Mouse (Mus musculus) lung, embryonic 14.5 days (tissue): ENCODE measurements around the gene Zfp536. TPM values are rescaled to one million over a fixed set of nuclear protein-coding genes. Genes with fewer than 3 reads are reported as not detected.

Experiments used
- ATAC-seq: fragments of 200-750 bp; cut with Nextera tagmentation; 2 replicates; pipeline ENCODE4 v1.8.0; 2017; ENCODE audit warnings: mild to moderate bottlenecking, moderate TSS enrichment, moderate library complexity; ENCODE audit not compliant: insufficient read depth
- DNase-seq: peaks from one replicate; pipeline ENCODE4 v3.0.0-alpha.2; 2015
- H3K27ac ChIP-seq: fragments of 300-500 bp; sonication (generic); 2 replicates; pipeline ENCODE4 v1.5.1; 2014; ENCODE audit warnings: low read depth, mild to moderate bottlenecking, moderate library complexity
- H3K27me3 ChIP-seq: fragments of 300-500 bp; sonication (generic); 2 replicates; pipeline ENCODE4 v1.6.1; 2014; ENCODE audit warnings: low read length, control low read depth; ENCODE audit not compliant: insufficient read depth
- H3K36me3 ChIP-seq: fragments of 300-500 bp; sonication (generic); 2 replicates; pipeline ENCODE4 v1.6.1; 2014; ENCODE audit warnings: control low read depth; ENCODE audit not compliant: insufficient read depth
- H3K4me1 ChIP-seq: fragments of 300-500 bp; sonication (generic); 2 replicates; pipeline ENCODE4 v1.6.1; 2014; ENCODE audit warnings: antibody characterized with exemption, control low read depth; ENCODE audit not compliant: insufficient read depth
- H3K4me2 ChIP-seq: fragments of 300-500 bp; sonication (generic); 2 replicates; pipeline ENCODE4 v1.6.1; 2014; ENCODE audit warnings: mild to moderate bottlenecking
- H3K4me3 ChIP-seq: fragments of 300-500 bp; sonication (generic); 2 replicates; pipeline ENCODE4 v1.5.1; 2014; ENCODE audit warnings: low read depth, low read length
- H3K9ac ChIP-seq: fragments of 300-500 bp; sonication (generic); 2 replicates; pipeline ENCODE4 v1.6.1; 2014
- H3K9me3 ChIP-seq: fragments of 300-500 bp; sonication (generic); 2 replicates; pipeline ENCODE4 v1.6.1; 2016; ENCODE audit warnings: low read depth, low read length, control low read depth
- CTCF ChIP-seq: IDR thresholded peaks from 2 replicates; pipeline ENCODE4 v1.5.1; 2016; ENCODE audit warnings: antibody characterized with exemption, low read depth
- WGBS: fragments of 180-500 bp; shearing (Covaris S2); extraction: QIAGEN DNeasy Blood & Tissue Kit; methylation state at CpG from one replicate; pipeline ENCODE4 v1.1.7; 2014; 5-methylcytosine and 5-hydroxymethylcytosine counted together
- polyA plus RNA-seq: library from polyadenylated mRNA; unstranded; fragments of >200 nt; fragmentation: Nextera tagmentation; extraction: Ambion mirVana; gene quantifications from 2 replicates; pipeline ENCODE4 v1.2.1, GENCODE M21; 2014

The Zfp536 gene
- polyA plus RNA-seq, 1 experiment from 2014 or later = 13.7 TPM

DNA sequence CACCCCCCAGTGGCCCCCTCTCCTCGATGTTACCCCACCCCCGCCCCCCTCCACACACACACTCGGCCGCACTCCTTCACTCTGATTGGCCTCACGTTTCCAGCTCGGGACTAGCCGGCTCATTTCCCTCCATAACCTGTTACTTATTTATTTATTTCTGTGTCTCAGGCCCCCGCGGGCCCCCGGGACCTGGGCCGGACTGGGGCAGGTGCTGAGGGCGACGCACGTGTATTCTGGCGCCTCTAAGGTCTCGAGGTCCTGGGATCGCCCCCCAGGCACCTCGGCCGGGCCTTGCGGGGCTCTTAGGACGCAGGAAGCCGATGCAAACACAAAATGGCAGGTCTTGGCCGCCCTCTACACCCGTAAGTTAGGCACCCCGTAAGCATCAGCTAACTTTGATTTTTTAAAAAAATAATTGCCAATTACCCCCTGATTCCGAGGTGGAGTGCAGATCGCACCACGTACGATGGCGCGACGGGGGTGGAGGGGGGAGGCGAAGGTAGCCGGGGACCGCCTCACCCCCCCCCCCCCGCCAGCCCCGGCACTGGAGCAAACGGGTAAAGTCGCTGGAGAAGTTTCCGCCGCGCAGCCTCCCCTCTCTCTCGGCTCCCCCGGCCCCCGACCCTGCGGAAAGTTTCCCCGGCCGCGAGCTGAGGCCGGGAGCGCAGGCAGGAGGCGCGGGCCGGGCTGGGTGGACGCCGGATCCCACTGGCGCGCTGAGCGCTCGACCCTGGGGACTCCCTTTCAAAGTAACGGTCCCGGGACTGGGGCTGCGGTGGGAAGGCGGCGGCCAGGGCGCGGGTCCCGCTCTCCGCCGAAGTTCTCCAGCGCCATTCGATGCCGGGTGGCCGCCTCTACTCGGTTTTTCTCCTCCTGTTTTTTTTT is 1.7 kb downstream of the Zfp536 start:
- no peaks in the 10 kb centered on the region; the same call in 1 of the 2 replicates for H3K4me1 ChIP-seq
- H3K27me3 ChIP-seq = peaks cover 79% of the 10 kb centered on the region

GRCm38 (mm10) chr7:37770400-37771050 is 2.9 kb downstream of the Zfp536 start:
- Histone ChIP-seq H3K4me1 (no peaks in the 10 kb centered on the region; the same call in 1 of the 2 replicates), H3K4me3 (peak overlapping the region; percentile 54), H3K36me3 (no peaks in the 10 kb centered on the region), H3K9ac (peak overlapping the region; percentile 59), H3K27ac (peak overlapping the region; percentile 65), H3K9me3 (no peaks in the 10 kb centered on the region), H3K27me3 (peaks cover 71% of the 10 kb centered on the region), H3K4me2 (peak overlapping the region; percentile 96)
- WGBS = under 1% methylated on average over 57 of the region's 57 CpGs
- ATAC-seq (peak; percentile 81), DNase-seq (peak; percentile 94)
- TF ChIP-seq CTCF = peak; percentile 75

More for the DNA sequence above, 1.7 kb downstream of the Zfp536 start:
- under 1% methylated on average over 68 of the region's 75 CpGs for WGBS
- Histone ChIP-seq H3K27ac (peak overlapping the region; percentile 46; the same call in 1 of the 2 replicates), H3K36me3 (no peaks in the 10 kb centered on the region), H3K4me2 (peak overlapping the region; percentile 96), H3K9ac (peak overlapping the region; percentile 61), H3K9me3 (no peaks in the 10 kb centered on the region), H3K4me3 (peak overlapping the region; percentile 54)
- ATAC-seq (peak; percentile 61), DNase-seq (peak; percentile 62)
- TF ChIP-seq CTCF = no peak

- H3K27ac ChIP-seq = peak overlapping the region; percentile 65; the same call in 1 of the 2 replicates
- H3K27me3 ChIP-seq = peaks cover 64% of the 10 kb centered on the region
- H3K4me1 ChIP-seq = no peaks in the 10 kb centered on the region; the same call in 1 of the 2 replicates
- no peak for TF ChIP-seq CTCF
- DNase-seq = peak; percentile 77
- peak overlapping the region; percentile 59 for H3K9ac ChIP-seq
- no peaks in the 10 kb centered on the region for H3K36me3 ChIP-seq
- peak overlapping the region; percentile 96 for H3K4me2 ChIP-seq
- peak overlapping the region; percentile 54 for H3K4me3 ChIP-seq
- no peaks in the 10 kb centered on the region for H3K9me3 ChIP-seq
- ATAC-seq = peak; percentile 5; the same call in 1 of the 2 replicates
- under 1% methylated on average over 53 of the region's 53 CpGs for WGBS
Observed at GRCm38 (mm10) chr7:37769526-37770399, 3.7 kb downstream of the Zfp536 start.

DNA sequence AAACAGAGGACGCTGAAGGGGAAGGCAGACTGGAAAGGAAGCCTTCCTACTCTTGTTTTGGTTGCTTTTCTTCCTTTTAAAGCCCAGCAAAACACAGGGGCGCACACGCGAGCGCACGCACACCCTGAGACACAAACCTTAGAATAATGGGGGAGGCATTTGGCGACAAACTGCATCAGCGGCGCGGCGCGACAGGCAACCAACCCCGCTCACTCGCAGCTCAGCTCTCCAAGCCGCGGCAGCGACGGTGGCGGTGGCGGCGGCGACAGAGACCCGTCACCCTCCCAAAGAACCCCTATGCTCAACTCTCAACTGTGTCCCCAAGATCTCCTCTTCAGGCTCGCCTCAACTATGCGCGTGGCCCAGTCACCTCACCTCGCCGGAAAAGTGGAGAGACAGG is 4.4 kb downstream of the Zfp536 start:
- DNase-seq (peak; percentile 42), ATAC-seq (no peak)
- Histone ChIP-seq H3K4me3 (peak overlapping the region; percentile 54), H3K27me3 (peaks cover 57% of the 10 kb centered on the region), H3K4me1 (no peaks in the 10 kb centered on the region; the same call in 1 of the 2 replicates), H3K4me2 (peak overlapping the region; percentile 96), H3K36me3 (no peaks in the 10 kb centered on the region), H3K27ac (0 out of 2 replicates have a peak overlapping the region, but pooled peaks have one; percentile 36), H3K9ac (peak overlapping the region; percentile 59), H3K9me3 (no peaks in the 10 kb centered on the region)
- WGBS = under 1% methylated on average over 28 of the region's 28 CpGs
- no peak for TF ChIP-seq CTCF

- Histone ChIP-seq H3K4me2 (peak overlapping the region; percentile 96), H3K9ac (peak overlapping the region; percentile 59), H3K9me3 (no peaks in the 10 kb centered on the region), H3K4me1 (no peaks in the 10 kb centered on the region; the same call in 1 of the 2 replicates), H3K27ac (no peak overlapping the region), H3K27me3 (peaks cover 51% of the 10 kb centered on the region), H3K4me3 (peak overlapping the region; percentile 54), H3K36me3 (no peaks in the 10 kb centered on the region)
- ATAC-seq = no peak
- TF ChIP-seq CTCF = no peak
- DNase-seq = peak; percentile 17
- 7% methylated on average over 10 of the region's 10 CpGs for WGBS
Observed at GRCm38 (mm10) chr7:37768310-37768940, 5.0 kb downstream of the Zfp536 start.

GRCm38 (mm10) chr7:37758886-37759285 is 14.6 kb downstream of the Zfp536 start:
- ATAC-seq = no peak
- Histone ChIP-seq H3K9me3 (no peaks in the 10 kb centered on the region), H3K4me3 (no peak overlapping the region), H3K36me3 (no peaks in the 10 kb centered on the region), H3K27me3 (no peaks in the 10 kb centered on the region), H3K27ac (no peak overlapping the region), H3K9ac (no peak overlapping the region), H3K4me1 (no peaks in the 10 kb centered on the region), H3K4me2 (no peak overlapping the region)
- DNase-seq = no peak
- no peak for TF ChIP-seq CTCF
- whole genome bisulfite sequencing = 85% methylated on average over 5 of the region's 5 CpGs
